Mouse (Mus musculus) CH12F3 (cell line): Measurements from ENCODE around the gene Ptprn2.

Source experiments
- in situ Hi-C: fragments of 300-500 bp; cut with MboI; formaldehyde crosslinking; loops from 2 replicates; pipeline ENCODE4 v1.14.3; 2020; ENCODE audit warnings: low sequenced_read_pairs

Ptprn2 gene

DNA sequence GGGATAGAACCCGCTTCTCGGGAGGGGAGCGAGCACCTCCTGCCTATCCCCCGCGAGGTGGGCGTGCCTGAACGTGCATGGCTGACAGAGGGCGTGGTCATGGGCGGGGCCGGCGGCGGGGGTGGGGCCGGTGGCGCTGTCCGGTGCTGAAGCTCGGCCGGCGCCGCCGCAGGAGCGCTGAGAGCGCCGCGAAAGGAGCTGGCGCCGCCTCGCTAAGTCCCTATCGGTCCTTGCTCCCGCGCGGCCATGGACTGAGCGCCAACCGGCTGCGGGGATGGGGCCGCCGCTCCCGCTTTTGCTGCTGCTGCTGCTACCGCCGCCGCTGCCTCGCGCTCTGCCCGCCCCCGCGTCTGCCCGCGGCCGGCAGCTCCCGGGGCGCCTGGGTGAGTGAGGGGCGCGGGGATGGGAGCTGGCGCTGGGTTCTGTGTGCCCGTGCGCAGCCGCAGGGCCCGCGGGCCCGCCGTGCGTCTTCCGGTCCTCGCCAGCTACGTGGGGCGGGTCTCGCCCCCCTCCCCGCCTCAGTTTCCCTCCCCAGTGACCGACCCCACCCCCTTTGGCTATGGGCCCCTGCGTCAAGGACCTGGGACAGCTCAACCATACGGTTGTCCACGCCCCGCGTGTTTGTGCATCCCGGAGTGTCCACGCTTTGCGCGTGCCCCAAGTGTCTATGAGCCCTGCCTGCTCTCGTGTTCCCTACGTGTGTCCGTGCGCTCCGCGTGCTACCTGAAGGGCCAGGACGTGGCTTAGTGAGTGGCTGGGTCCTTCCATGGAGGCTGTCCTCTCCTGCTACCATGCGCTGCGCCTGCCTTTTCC is at the start of gene Ptprn2:
Ptprn2 (plus strand) TSS at position 130 of the 813 bp plus-strand sequence.
- in situ Hi-C loops = no loop called here

GRCm38 (mm10) chr12:116436125-116436524 is 49.4 kb upstream of the Ptprn2 start:
- in situ Hi-C loops = no loop called here

DNA sequence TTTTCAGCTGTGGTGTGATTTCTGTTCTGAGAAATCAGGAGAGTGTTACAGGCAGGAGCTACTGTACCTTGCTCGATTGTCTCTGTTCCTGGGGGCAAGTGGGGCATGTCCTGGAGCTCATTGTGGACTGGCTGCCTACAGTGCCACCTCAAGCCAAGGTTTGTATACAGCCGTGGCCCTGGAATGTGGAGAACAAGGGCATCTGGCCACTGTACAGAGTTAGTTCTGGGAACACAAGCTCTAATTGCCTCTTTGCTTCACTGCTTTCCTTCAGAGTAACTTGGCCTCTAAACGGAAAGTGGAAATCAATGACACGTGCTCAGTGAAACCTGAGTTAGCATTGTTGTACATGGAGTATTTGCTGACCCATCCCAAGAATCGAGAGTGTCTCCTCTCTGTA is 46.9 kb upstream of the Ptprn2 start:
- in situ Hi-C loops = no loop called here

DNA sequence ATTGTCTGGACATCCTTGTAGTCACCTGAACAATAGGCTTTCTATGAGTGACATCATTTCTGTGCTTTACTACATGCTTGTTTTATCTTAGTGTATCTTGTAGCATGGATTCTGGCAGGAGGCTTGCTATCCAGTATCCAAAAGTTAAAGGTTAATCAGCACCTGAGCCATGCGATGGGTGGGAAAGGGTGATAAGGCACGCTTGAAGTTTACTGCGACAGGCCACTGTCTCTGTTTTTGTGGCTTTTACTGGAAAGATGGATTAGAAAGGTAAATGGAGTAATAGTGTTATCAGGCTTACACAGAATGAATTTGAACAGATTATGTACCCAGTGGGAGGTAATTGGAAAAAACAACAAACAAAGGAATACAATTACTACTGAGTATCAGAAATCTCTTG is 43.3 kb upstream of the Ptprn2 start:
- in situ Hi-C loops = no loop called here

DNA sequence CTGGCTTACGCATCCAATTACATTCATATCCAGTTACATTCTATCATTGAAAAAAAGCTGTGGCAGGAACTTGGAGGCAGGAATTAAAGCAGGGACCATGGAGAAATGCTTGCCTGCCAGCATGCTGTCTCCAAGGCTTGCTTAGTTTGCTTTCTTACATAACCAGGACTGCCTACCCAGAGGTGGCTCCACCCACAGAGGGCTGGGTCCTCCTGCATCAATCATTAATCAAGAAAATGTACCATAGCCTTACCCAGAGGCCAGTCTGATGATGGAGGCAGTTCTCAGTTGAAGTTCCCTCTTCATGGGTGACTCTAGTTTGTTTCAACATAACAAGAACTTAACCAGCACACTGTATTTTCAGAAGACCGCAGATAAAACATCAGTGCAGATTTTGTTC is 36.0 kb upstream of the Ptprn2 start:
- in situ Hi-C loops = no loop called here

- in situ Hi-C loops = no loop called here
Measured at GRCm38 (mm10) chr12:116460379-116461065, 25.0 kb upstream of the Ptprn2 start.

GRCm38 (mm10) chr12:116467030-116467429 is 18.5 kb upstream of the Ptprn2 start:
- in situ Hi-C loops = no loop called here

- in situ Hi-C loops = no loop called here
Measured at GRCm38 (mm10) chr12:116468348-116468747, 17.2 kb upstream of the Ptprn2 start.

DNA sequence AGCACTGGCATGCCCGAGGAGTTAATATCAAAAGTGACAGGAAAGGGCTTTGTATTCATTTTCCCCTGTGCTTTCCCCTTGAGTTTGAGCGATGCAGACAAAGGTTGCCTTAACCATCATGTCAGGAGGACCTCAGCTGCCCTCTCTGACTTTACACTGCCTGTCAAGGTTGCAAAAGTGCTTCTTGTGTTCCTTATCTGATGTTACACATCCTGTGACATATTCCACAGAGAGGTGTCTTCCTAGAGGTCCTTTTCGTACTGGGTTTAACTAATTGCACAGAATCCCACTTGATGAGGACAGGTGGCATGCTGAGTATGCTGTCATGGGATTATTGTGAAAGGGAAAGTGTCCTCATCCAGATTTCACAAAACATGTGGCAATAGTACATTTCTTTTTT is 16.4 kb upstream of the Ptprn2 start:
- in situ Hi-C loops = no loop called here

- in situ Hi-C loops = no loop called here
Measured at GRCm38 (mm10) chr12:116473264-116473663, 12.3 kb upstream of the Ptprn2 start.

GRCm38 (mm10) chr12:116473761-116474160 is 11.8 kb upstream of the Ptprn2 start:
- in situ Hi-C loops = no loop called here

GRCm38 (mm10) chr12:116474676-116475075 is 10.8 kb upstream of the Ptprn2 start:
- in situ Hi-C loops = no loop called here

DNA sequence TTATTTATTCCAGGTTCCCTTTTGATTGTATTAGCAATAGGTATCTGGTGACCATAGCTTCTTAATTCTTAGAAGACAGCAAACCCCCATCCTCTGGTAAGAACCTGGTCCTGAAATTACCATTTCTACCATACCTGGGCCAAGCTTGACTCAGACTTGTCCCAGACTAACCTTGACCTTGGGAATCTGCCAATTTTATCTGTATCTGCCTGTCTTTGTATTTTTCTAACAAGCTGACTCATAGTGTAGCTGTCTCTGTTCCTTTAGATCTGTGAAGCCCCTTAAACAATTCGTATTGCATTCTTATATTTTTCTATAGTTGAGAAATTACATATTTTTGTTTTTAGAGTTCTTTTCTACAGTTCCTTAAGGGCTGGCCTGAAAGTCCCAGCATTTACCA is 6.7 kb upstream of the Ptprn2 start:
- in situ Hi-C loops = no loop called here

GRCm38 (mm10) chr12:116481921-116482320 is 3.6 kb upstream of the Ptprn2 start:
- in situ Hi-C loops = no loop called here

GRCm38 (mm10) chr12:116483581-116483980 is 1.9 kb upstream of the Ptprn2 start:
- in situ Hi-C loops = no loop called here

GRCm38 (mm10) chr12:116484991-116485390 is 529 bp upstream of the Ptprn2 start:
- in situ Hi-C loops = no loop called here

- in situ Hi-C loops = no loop called here
Measured at GRCm38 (mm10) chr12:116486404-116486730, 847 bp downstream of the Ptprn2 start.

GRCm38 (mm10) chr12:116488836-116489235 is 3.3 kb downstream of the Ptprn2 start:
- in situ Hi-C loops = no loop called here

GRCm38 (mm10) chr12:116490575-116491356 is 5.2 kb downstream of the Ptprn2 start:
- in situ Hi-C loops = no loop called here

DNA sequence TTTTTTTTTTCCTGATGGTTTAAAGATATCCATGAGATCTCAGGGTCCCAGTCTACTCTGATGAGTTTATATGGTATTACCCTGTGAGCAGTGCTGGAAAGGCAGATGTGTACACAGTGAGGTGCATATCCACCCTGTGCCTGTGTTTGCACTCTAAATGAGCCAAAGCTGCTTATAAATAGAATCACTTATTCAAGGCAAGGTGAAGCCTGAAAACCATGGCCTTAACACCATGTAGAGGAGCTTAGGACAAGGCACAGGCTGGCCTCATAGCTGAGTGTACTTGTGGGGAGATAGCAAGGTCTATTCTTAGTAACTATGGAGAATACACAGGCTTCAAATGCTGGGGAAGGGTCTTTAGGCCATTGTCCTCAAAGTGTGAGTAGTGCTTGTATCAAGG is 13.1 kb downstream of the Ptprn2 start:
- in situ Hi-C loops = no loop called here

DNA sequence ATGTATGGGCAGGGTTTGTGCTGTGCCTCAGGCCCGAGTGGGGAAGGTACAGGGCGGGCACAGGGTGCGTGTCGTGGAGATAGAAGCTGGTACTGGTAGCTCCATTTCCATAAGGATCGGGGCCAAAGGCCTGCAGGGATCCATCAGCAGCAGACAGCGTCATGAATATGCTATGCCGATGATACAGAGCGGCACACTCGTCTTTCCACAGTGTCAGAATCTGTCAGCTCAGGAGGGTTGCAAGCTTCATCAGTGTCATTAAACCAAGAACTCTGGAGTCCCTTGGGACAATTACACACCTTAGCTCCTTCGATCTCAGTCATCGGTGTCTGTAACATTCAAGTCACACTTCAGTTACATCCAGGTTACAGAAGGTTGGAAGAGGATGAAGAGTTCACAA is 15.1 kb downstream of the Ptprn2 start:
- in situ Hi-C loops = no loop called here

- in situ Hi-C loops = no loop called here
Measured at GRCm38 (mm10) chr12:116512482-116512881, 27.0 kb downstream of the Ptprn2 start.
